Mouse (Mus musculus) heart, adult 9 months (tissue): ENCODE measurements around the gene Vmp1.

Experiments
- DNase-seq, 2 experiments: peaks; one replicate each; pipeline ENCODE4 v3.0.0; 2022; ENCODE audit warnings: low spot score in 2 of 2

The Vmp1 gene

GRCm38 (mm10) chr11:86584898-86585597, 98.6 kb downstream of the Vmp1 start:
- DNase-seq = no peak

GRCm38 (mm10) chr11:86583990-86584897, 99.4 kb downstream of the Vmp1 start:
- no peak for DNase-seq

GRCm38 (mm10) chr11:86583313-86583825, 100.3 kb downstream of the Vmp1 start:
- DNase-seq = no peak

GRCm38 (mm10) chr11:86582543-86583260, 100.9 kb downstream of the Vmp1 start:
- no peak for DNase-seq

GRCm38 (mm10) chr11:86581943-86582542, 101.6 kb downstream of the Vmp1 start:
- DNase-seq = no peak

- DNase-seq = peak; percentile 72 to 75
These were observed 102.3 kb downstream of the Vmp1 start for GRCm38 (mm10) chr11:86581250-86581753.

- DNase-seq = no peak
These were observed 103.1 kb downstream of the Vmp1 start for GRCm38 (mm10) chr11:86580319-86581113.

- DNase-seq = no peak
These were observed 103.8 kb downstream of the Vmp1 start for GRCm38 (mm10) chr11:86579731-86580318.

GRCm38 (mm10) chr11:86578809-86579730, 104.6 kb downstream of the Vmp1 start:
- peak; percentile 77 to 83 for DNase-seq

GRCm38 (mm10) chr11:86578106-86578808, 105.4 kb downstream of the Vmp1 start:
- no peak for DNase-seq

- peak; percentile 64 to 81 for DNase-seq
These were observed 106.4 kb downstream of the Vmp1 start for GRCm38 (mm10) chr11:86577231-86577630.

GRCm38 (mm10) chr11:86575632-86576378, 107.8 kb downstream of the Vmp1 start:
- no peak for DNase-seq

- DNase-seq = no peak
These were observed 109.2 kb downstream of the Vmp1 start for GRCm38 (mm10) chr11:86574408-86574807.

- DNase-seq = no peak
These were observed 109.9 kb downstream of the Vmp1 start for GRCm38 (mm10) chr11:86573646-86574231.

GRCm38 (mm10) chr11:86572623-86573022, 111.0 kb downstream of the Vmp1 start:
- DNase-seq = no peak

GRCm38 (mm10) chr11:86571871-86572270, 111.8 kb downstream of the Vmp1 start:
- no peak for DNase-seq
